Mouse (Mus musculus) neural tube, embryonic 10.5 days (tissue): ENCODE measurements around the gene Sfxn2.

ENCODE experiments used
- DNase-seq: peaks from one replicate; pipeline ENCODE4 v3.0.0-alpha.2; 2017; ENCODE audit warnings: low spot score; ENCODE audit errors: extremely low spot score

Sfxn2 gene

DNA sequence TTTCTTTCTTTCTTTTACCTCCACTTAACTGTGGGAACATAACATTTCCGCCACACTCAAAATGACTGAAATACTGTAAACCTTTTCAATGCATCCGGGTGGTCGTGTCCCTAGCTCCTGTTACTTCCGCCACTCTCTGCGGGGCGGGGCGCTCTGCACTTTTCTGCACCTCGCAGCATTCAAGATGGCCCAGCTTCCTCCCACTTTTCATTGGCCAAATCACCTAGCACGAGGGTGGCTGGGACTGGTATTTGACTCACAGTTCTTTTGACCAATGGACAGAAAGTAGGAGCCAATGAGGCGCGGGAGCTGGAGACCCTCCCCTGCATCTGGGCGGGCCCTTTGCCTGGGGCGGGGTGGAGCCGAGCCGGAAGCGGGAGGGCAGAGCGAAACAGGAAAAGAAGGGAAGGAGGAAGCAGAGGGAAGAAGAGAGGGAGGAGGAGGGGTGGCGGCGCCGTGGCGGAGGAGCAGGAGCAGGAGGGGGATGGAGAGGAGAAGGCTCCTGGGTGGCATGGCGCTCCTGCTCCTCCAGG, 25.6 kb downstream of the Sfxn2 start, which contains the start of gene Wbp1l:
Gene Wbp1l (plus strand): TSS at position 365 of the 533 bp plus-strand sequence.
- DNase-seq: peak; percentile 97

DNA sequence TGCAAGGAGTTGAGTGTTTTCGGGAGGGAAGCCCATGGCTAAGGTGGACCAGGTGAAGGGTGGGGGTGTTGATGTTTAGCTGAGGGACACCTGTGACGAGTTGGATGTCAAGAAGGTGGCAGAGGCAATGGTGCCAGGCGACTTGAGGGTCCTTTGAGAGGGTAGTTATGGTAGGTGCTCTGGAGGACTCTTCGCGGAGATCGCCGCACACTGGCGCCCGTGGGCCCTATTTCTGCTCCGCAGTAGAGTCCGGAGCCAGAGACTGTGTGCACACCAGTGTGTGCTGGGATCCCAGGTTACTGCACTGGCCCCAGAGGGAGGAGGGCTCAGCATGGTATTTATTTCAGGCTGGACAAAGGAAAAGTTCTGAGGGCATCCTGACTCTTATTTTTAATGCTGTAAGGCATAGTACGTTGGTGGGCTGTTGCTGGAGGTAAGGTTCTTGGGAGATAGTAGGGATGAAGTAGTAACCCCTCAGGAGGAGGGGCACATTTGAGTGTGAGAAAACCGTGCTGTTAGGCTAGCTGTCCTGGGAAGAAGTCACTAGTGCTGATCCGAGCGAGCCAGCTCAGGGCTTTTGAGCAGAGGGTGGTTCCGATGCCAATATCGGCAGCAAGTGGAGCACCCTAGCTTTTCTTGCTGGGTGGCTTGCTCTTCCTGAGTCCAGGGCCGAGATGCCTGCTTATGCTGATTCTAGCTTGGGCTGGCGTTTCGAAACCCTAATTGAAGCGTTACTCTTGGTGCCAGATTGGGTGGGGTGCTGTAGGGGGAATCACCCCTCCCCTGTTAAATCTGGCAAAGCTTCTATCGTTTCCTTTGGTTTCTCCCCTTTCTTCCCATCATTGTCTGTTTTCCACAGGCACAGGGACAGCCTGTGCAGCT, 26.5 kb downstream of the Sfxn2 start:
- peak; percentile 22 for DNase-seq

DNA sequence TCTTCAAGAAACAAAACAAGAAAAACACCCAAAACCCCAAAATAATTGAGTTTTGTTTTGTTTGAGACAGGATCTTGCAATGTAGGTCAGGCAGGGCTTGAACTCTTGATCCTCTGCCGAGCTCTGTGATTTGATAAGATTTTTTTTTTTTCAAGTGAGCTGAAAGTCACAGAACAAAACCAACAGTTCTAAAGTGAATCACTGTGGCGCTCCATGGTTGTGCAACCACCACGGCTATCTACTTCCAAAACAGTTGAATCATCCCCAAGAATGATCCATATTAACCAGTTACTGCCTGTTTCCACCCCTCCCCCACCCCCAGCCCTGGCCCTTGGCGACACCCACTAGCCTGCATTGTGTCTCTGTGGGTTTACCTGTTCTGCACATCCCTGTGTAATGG, 27.2 kb downstream of the Sfxn2 start:
- DNase-seq: no peak

DNA sequence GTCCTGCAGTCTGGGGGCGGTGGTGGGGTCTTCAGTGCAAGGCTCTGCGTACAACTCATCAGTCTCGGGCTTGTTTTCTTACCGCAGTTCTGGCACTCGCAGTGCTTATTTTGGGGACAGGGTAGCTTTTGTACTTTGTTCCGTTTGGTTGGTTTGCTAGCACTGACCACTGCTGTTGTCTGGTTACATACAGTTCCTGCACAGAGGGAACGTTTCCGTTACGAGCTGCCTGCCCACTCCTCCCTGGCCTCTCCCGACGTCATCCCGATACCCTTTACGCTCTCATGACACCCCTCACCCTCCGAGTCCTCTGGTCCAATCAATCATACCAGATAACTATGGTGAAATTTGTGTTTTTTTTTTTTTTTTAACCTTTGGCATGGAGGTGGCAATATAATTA, 28.3 kb downstream of the Sfxn2 start:
- DNase-seq: no peak

DNA sequence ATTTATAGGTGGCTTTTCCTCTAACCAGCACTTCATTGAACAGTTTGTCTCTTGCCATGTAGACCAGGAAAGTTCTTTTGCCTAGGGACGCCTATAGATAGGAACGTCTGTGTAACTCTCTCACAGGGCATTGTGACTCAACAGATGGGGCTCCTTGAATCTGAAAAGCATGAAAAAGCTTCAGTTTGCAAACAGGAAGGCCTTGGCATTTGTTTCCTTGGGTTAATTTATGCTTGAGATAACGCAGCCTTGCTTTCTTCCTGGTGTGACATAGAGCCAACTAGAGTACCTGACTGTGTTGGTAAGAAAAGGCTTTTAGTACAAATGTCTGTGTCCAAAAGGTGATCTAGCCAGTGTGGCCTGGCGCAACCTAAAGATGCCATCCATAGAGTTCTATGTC, 29.2 kb downstream of the Sfxn2 start:
- no peak for DNase-seq

DNA sequence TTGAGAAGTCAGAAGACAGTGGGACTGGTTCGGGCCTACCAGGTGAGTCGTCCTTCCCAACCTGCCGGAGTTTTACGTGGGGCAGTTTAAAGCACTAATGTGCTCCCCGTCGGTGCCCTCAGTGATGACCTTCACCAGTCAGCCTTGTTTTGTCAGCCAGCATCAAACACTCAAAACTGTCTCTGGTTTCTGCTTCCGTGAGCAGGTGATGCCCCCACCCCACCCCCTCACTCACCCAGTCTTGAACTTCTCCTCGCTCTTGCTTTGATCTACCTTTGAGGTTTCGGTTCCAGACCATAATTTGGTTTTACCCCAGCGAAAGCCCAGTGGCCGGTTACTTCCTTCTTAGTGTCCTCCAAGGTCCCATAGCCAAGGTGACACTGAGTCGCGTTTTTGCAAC, 33.6 kb downstream of the Sfxn2 start:
- DNase-seq: no peak

DNA sequence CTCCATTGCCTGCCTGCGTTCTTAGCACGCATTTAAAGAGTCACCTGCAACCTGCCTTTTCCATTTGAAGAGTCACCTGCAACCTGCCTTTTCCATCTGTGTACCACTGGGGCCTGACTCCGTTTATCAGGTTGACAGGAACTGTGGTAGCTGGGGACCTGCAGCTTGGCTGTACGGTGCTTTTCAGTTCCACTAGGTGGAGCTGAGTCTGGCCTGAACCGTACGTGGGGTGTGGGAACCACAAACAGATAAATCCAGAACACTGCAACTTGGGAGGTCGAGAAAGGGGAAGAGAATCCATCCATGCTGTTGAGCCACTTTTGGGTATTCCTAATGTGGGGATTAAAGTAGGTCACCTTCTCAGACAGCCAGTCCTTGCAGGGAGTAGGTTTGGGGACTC, 34.3 kb downstream of the Sfxn2 start:
- DNase-seq: no peak

DNA sequence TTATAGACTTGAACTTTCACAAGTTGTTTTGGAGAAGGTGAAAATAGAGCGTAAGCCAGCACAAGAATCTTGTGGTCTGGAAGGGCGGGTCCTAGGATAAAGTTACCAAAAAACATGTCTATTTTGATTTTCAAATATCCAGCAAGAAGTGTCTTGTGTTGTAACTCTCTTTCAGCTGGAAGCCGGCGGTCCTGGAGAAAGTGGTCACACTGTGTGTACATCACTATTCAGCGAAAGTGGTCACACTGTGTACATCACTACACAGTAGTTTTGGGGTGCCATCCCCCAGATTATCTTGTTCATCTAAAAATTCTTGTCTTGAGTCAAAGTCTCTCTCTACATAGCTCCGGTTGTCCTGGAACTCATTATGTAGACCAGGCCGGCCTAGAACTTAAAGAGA, 35.0 kb downstream of the Sfxn2 start:
- no peak for DNase-seq

DNA sequence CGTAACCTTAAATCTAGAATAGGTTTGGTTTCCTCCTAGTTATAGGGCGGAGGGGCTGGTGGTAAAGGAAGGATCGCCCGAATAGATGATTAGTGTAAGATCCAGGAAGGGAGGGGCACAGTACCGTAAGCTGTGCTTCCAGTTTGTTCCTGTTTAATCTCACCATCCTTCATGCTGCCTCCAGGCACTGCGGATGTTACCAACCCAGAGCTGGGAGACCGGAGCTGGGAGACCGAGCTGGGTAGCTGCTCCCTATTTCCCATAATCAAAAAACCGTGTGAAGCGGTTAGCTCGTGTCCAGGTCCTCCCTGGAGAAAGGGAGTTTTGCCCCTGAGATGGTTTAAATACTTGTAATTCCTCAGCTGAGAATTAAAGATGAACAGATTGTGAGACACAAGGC, 43.2 kb downstream of the Sfxn2 start:
- DNase-seq: no peak

DNA sequence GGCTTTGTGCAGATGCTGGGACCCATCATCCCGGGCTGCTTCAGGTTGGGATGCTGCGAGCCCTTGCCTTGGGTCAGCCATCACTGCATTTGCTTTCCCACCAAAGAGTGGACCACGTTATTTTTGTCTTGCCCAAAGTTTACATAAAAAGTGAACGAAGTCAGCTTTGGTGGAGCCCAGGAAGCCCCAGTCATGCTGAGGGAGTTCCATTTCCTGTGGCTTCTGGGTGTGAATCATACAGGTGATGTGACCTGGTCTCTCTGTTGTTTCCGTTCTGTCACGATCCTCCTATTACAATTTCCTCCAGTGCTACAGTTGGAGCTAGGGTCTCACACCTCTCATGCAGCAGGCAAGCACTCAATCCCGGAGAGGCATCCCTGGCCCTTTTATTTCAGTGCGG, 44.2 kb downstream of the Sfxn2 start:
- DNase-seq: no peak

DNA sequence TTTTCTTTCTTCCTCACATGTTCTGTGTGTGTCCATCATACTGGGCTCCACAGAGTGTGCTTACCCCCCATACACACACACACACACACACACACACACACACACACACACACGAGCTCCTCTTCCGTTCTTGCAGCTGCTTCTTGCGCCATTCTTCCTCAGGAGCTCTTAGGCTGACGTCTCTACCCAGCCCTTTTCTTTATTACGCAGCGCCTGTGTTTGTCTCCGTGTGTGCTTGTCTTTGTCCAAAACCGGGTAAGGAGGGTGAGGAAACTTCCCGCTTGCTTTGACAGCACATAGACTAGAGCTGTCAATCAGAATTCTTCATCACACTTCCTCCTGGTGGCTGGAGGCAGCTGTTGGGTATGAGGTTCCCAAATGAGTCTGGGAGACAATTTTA, 45.2 kb downstream of the Sfxn2 start:
- no peak for DNase-seq

DNA sequence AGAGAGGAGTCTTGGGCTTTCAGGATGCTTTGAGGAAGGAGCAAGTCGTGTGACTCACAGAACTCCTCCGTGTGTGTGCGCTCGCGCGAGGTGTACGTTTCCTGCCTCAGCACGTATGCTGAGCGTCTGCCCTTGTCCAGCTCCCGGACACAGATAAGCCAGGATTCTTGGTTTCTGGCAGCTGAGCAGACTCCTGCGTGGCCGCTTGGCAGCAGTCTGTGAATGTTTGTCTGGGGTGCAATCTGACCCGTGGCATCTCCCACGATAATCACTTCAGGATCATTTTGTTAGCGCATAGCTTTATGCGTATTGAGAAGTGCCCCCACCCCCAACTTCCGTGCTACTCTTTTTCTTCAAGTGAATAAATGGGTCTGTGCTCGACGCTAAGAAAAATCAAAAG, 45.8 kb downstream of the Sfxn2 start:
- no peak for DNase-seq

DNA sequence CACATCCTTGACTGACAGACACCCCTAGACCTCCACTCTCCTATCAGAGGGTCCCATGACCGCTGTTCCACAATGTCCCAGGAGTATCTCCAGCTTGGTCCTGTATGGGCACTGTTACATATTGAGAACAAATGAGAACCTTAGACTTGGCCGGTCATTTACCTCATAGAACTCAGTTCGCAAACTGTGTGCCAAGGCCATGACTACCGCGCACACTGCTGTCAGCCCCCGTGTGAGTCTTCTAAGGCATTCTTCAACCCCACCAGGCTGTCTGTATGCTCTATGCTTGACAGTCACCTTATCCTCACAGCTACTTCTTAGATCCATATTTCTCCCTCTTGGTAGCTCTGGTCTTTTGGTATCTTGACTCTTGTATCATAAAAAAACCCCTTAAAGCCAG, 46.4 kb downstream of the Sfxn2 start:
- no peak for DNase-seq

DNA sequence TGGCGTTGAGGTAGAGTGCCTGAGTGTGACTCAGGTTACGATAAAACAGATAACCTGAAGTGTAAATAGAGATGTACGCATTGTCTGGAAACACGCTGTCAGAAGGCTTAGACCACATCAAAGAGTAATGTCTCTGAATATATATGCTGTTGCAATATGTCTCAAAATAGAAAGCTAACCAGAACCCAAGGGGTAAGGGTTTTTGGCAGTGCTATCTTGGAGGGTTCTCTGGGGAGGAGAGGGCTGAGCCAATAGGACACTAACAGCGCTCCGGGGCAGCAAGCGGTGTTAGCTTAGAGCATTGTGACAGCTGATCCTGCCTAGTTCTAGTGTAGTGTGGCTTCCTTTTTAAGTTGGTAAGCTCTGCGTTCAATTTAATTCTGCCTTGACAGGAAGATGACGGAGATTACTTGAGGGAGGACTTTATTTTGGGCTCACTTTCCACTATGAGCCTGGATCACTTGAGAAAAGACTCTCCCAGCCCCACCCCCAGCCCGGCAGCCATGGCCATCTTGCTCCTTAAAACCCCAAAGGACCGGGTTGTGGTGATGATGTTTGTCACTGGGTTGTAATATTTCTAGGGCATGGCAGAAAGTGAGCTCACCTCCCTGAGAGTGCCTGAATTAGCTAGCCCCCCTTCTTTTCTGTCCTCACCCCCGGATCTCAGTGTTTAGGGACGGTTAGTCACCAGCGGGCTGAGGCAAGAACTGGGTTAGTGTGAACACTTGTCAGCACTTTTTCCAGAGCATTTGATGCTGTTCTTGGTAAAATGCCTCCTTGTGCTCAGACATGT, 47.0 kb downstream of the Sfxn2 start:
- no peak for DNase-seq

DNA sequence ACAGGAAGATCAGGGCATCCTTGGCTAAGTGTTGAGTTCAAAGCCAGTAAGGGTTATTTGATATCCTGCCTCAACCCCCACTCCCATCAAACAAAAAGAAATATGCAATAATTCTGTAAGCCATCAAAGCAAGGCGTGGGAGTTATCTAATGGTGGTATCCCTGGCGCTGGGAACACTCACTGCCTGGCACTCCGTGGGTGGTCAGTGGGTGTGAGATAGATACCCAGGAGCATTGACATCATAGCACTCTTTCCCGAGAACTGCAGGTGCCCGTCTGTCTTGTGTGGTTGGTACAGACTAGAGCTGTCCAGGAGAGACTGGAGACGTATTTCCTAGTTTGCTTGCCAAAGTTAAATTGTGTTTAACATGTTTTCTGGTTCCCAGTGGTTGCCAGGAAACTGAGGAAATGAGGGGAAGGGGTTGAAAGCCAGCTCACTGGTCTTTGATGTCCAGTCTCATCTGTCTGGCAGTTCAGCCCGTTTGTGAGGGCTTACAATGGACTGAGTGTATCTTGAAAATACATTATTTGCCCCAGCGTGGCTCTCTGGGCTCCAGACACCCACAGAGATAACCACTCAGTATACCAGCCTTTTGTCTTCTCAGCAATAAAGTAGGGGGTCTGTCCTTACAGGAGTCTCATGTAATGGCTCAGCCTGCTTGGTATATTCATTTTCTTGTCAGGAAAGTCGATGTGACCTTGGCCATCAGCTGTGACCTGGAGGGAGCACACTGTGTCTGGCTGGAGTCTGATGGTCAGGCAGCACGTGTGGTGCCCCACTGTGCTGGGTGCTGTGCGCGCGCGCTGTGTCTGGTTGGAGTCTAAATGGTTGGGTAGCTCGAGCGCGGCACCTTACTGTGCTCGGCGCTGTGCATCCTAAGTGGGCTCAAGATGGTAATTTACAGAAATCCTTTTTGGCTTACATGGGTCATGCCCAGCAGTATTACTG, 48.3 kb downstream of the Sfxn2 start:
- no peak for DNase-seq

DNA sequence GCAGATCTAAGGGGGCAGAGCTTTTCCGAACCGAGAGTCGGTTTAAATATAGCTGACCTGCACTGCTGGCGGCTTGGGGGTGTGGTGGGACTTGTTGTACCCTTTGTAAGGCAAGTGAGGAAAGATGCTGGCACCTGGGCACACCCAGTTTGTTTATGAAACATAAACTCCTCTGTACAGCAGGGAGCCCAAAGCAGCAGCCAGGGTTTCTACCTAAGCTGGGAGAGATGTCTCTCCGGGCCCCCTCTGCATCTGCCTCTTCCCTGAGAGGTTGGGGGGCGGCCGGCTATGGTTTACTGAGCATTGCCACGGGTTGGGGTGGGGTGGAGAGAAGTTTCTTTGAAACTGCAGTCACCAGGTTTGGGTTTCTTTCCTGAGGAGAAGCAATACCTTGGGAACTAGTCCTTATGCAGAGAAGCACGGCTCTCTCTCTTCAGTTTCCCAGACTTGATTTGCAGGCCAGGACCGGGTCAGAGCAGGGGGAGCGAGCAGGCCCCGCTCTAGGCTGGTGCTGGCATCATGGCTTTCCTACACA, 49.6 kb downstream of the Sfxn2 start:
- DNase-seq: no peak

DNA sequence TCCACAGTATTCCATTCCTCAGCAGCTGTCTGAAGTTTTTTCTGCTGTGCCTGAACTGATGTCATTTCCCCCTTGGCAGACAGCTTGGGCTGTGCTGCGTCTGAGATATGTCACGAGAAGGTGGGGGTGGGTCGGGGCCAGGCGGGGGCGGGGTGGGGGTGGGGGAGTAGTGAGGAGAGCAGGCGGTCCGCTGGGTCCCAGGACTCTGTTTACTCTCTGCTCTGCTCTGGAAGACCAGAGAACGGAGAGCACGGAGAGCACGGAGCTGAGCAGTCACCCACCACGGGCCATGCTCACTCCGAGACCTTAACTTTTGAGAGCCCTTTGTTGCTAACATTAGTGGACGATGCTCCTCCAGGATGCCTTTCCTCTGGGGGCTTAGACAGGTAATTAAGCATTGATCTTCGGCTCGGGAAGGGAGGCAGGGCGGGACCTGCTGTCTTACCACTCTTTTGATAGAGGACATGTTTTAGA, 50.1 kb downstream of the Sfxn2 start:
- peak; percentile 57 for DNase-seq

DNA sequence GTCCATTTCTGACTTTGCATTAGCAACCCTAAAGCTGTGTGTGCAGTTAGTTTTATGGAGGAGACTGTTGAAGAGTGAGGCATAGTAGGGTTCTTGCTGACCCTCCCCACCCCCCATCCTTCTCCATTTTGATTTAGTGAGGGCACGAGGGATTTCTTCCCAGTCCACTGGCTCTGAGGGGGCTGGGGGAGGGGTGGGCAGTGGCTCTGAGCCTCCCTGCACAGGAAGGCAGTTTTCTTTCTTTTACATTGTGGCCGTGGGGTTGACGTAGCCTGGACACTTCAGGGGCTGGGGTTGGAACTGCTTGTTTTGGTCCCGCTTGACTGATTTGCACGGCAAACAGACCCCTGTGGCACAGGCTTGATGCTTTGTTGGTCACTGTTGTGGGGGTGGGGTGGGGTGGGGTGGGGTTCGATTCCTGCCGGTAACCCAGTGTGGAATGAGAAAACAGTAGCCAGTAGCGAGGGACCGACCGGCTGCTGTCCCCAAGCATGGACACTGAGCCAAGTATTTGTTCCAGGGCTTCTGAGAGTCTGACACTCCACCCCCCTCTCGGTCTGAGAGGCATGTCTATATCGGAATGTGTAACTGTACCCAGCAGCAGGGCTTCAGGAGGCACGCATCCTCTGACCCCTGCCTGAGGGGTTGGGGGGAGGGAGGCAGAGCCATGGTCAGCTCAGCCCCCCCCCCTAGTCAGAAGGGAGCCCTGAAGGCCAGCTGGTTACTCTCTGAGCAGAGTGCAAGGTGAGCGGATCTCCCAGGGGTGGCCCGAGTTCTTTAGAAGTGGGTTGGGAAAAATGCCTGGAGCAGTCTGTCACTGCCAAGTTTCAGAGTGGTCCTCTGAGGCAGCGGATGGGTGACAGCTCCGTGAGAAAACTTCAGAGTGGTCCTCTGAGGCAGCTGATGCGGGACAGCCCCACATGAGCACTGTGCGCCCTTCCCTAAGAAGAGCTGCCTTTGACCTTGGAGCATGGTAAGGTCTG, 50.9 kb downstream of the Sfxn2 start:
- DNase-seq: peak; percentile 49

DNA sequence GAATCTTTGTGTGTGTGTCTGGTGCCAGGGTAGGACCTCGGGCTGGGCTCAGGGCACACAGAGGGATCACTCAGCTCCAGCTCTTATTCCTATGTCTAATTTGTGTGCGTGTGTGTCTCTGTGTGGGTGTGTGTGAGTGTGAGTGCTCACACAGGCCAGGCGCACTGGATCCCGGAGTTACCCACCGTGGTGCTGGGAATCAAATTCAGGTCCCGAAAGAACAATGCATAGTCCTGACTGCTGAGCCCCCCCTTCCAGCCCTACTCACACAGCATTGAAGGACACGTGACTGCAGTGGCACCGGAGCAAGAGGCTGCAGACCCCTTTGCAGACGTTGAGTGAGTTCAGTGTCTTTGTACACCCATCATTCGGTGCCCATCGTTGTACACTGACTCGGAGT, 51.9 kb downstream of the Sfxn2 start:
- DNase-seq: no peak

DNA sequence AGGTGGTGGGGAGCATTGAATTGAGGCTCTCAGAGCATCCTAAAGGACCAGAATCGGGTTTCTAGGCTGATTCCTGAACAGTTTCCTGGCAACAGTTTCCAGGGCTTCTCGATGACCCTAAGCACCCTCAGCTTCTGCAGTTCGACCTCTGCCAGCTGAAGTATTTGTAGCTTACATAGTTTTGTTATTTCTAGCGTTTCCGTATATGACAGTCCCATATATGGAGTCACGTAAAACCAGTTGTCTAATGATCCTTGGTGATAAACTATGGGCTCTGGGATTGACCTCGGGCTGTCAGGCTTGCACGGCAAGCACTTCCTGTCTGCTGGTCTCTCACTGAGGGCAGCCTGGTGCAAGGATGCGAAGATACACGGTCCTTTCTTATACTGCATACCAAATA, 52.4 kb downstream of the Sfxn2 start:
- DNase-seq: no peak
